Mouse (Mus musculus) left cerebral cortex, adult 9 months (tissue): ENCODE data around the gene Spata25.
"Not testable (repeated sequence)": the region's sequence is repeated elsewhere in the genome, so short reads cannot be mapped to it uniquely, and the experiment has no call there.

Experiments
- DNase-seq, 2 experiments: peaks; one replicate each; pipeline ENCODE4 v3.0.0; 2022; ENCODE audit warnings: low spot score in 2 of 2

Spata25 gene

GRCm38 (mm10) chr2:164855572-164855971, 27.2 kb upstream of the Spata25 start:
- not testable (repeated sequence) for DNase-seq

- DNase-seq: no peak
Measured at GRCm38 (mm10) chr2:164850061-164850460, 21.7 kb upstream of the Spata25 start.

GRCm38 (mm10) chr2:164845782-164846181, 17.4 kb upstream of the Spata25 start:
- DNase-seq: no peak

- no peak for DNase-seq
Measured at GRCm38 (mm10) chr2:164835164-164835563, 6.8 kb upstream of the Spata25 start.

- no peak for DNase-seq
Measured at GRCm38 (mm10) chr2:164834531-164834930, 6.2 kb upstream of the Spata25 start.

- peak; percentile 83 to 95 for DNase-seq
Measured at GRCm38 (mm10) chr2:164833314-164833959, 5.1 kb upstream of the Spata25 start, which contains the start of gene Neurl2. Gene Neurl2 (minus strand): TSS chr2:164833456.

- DNase-seq: peak in 1 of 2 experiments; percentile 81
Measured at GRCm38 (mm10) chr2:164832748-164833301, 4.5 kb upstream of the Spata25 start, which contains the start of gene Ctsa. Gene Ctsa (plus strand): TSS chr2:164832873.

GRCm38 (mm10) chr2:164832032-164832747, 3.9 kb upstream of the Spata25 start:
- no peak for DNase-seq

- no peak for DNase-seq
Measured at GRCm38 (mm10) chr2:164831029-164831428, 2.7 kb upstream of the Spata25 start.

- no peak for DNase-seq
Measured at GRCm38 (mm10) chr2:164829090-164829489, 753 bp upstream of the Spata25 start.

- no peak for DNase-seq
Measured at GRCm38 (mm10) chr2:164827146-164827850, 1.0 kb downstream of the Spata25 start.

- DNase-seq: no peak
Measured at GRCm38 (mm10) chr2:164825521-164825920, 2.8 kb downstream of the Spata25 start.

- DNase-seq: no peak
Measured at GRCm38 (mm10) chr2:164823969-164824368, 4.4 kb downstream of the Spata25 start.

- DNase-seq: peak in 1 of 2 experiments; percentile 49
Measured at GRCm38 (mm10) chr2:164823181-164823585, 5.2 kb downstream of the Spata25 start.

GRCm38 (mm10) chr2:164822636-164823165, 5.6 kb downstream of the Spata25 start, which contains the start of gene Zswim1:
Gene Zswim1 (plus strand): TSS chr2:164822686.
- peak; percentile 97 to 100 for DNase-seq

- DNase-seq: no peak
Measured at GRCm38 (mm10) chr2:164821060-164821459, 7.3 kb downstream of the Spata25 start.

- DNase-seq: no peak
Measured at GRCm38 (mm10) chr2:164817703-164818102, 10.6 kb downstream of the Spata25 start.

GRCm38 (mm10) chr2:164817206-164817605, 11.1 kb downstream of the Spata25 start:
- no peak for DNase-seq

- no peak for DNase-seq
Measured at GRCm38 (mm10) chr2:164815821-164816220, 12.5 kb downstream of the Spata25 start.

- no peak for DNase-seq
Measured at GRCm38 (mm10) chr2:164815348-164815747, 13.0 kb downstream of the Spata25 start.

GRCm38 (mm10) chr2:164813557-164813956, 14.8 kb downstream of the Spata25 start:
- DNase-seq: no peak

- DNase-seq: no peak
Measured at GRCm38 (mm10) chr2:164806614-164807013, 21.7 kb downstream of the Spata25 start.
